Mouse (Mus musculus): ENCODE measurements around the gene Mta1. TPM values are rescaled to one million over a fixed set of nuclear protein-coding genes. Genes with fewer than 3 reads are reported as not detected.

Gene Mta1
- total and polyA plus RNA-seq, 2 experiments from 2014 or later: 13.6 to 59.3 TPM

DNA sequence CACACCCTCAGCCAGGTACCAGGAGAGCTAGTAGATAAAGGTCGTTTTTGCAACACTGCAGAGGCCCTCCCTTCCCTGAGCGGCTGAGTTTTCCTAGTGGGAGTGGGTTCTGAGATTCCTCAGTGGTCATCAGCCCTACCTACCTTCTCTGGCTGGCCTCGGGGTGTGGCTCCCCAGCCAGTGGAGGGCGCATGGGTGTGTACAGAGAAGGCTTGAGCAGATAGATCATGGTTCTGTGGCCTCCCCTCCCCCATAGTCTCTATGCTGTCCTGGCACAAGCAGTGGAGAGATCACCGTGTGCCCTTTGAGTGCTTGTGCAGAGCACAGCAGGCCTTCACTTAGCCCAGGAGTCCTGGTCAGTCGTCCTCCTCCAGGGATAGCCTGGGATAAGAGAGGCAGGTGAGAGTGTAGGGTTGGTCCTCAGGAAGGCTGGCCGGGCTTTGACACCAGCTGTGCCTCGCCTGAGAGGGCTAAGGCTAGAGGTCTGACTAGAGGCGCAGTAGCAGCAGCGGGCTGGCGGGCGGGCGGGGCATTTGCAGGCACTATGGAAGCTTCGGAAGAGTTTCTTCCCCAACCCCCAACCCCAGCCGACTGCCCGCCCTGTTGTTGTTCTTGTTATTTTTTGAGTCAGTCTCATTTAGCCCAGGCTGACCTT is 50.4 kb downstream of the Mta1 start:
- Histone ChIP-seq H3K4me2 (ENCODE audit: low read depth) (no peak overlapping the region), H3K9ac (no peak overlapping the region), H3K9me3 (ENCODE audit: low read length) (no peaks in the 10 kb centered on the region), H3K27ac (ENCODE audit: low read depth, low read length) (no peak overlapping the region), H3K4me3 (ENCODE audit: low read depth, low read length) (no peak overlapping the region), H3K27me3 (ENCODE audit: insufficient read depth, low read length) (no peaks in the 10 kb centered on the region; the same call in 1 of the 2 replicates), H3K36me3 (ENCODE audit: insufficient read depth) (peaks cover 23% of the 10 kb centered on the region), H3K4me1 (ENCODE audit: insufficient read depth) (0 out of 2 replicates have a peak, but pooled peaks cover 6% of the 10 kb centered on the region)
- ATAC-seq: no peak
- no peak for TF ChIP-seq CTCF (IDR thresholded peaks at IDR 0.05; ENCODE audit: low read depth)
- 50% methylated on average over 16 of the region's 16 CpGs for WGBS
- DNase-seq: no peak

DNA sequence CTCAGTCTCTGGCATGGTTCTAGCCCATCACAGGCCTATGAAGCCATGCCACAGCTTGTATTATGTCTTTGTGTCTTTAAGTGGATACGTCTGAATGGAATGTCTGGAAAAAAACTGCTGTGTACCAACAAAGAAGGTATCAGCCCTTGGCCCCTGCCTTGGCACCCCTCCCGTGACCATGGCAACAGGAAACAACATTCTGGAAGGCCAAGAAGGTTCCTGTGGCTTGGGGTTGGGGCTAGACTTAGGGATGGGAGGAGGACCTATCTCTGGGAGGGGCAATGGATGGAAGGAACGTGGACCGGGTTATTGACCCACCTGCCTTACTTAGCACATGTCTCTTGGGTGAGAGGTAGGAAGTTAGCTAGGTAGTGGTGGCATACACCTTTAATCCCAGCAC is 51.3 kb downstream of the Mta1 start:
- Histone ChIP-seq H3K4me3 (ENCODE audit: low read depth, low read length) (no peak overlapping the region), H3K9ac (no peak overlapping the region), H3K4me1 (ENCODE audit: insufficient read depth) (0 out of 2 replicates have a peak, but pooled peaks cover 6% of the 10 kb centered on the region), H3K27ac (ENCODE audit: low read depth, low read length) (no peak overlapping the region), H3K9me3 (ENCODE audit: low read length) (no peaks in the 10 kb centered on the region), H3K36me3 (ENCODE audit: insufficient read depth) (peaks cover 14% of the 10 kb centered on the region), H3K4me2 (ENCODE audit: low read depth) (no peak overlapping the region), H3K27me3 (ENCODE audit: insufficient read depth, low read length) (no peaks in the 10 kb centered on the region; the same call in 1 of the 2 replicates)
- no peak for TF ChIP-seq CTCF (IDR thresholded peaks at IDR 0.05; ENCODE audit: low read depth)
- WGBS: 43% methylated on average over 4 of the region's 4 CpGs
- DNase-seq: no peak
- no peak for ATAC-seq

DNA sequence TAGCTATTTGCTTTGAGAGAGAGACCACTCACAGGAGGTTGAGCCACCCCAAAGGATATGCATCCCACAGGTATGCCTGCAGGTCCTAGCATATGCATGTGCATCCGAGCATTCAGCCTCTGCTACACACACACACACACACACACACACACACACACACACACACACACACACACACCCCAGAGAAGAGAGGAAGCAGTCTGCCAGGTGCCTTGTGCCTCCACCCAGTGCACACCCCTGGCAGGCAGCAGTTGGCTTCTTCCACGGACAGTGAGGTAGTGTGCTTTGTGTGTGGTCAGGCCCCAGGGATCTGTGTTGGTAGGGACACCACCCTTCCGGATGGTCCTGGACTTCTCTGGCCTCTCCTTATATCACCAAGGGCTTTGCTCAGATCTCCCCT is 51.8 kb downstream of the Mta1 start:
- no peak overlapping the region for H3K4me2 ChIP-seq (ENCODE audit: low read depth)
- peaks cover 8% of the 10 kb centered on the region; the same call in 1 of the 2 replicates for H3K4me1 ChIP-seq (ENCODE audit: insufficient read depth)
- ATAC-seq (no peak), DNase-seq (no peak)
- H3K36me3 ChIP-seq (ENCODE audit: insufficient read depth): peaks cover 10% of the 10 kb centered on the region
- H3K27ac ChIP-seq (ENCODE audit: low read depth, low read length): no peak overlapping the region
- H3K27me3 ChIP-seq (ENCODE audit: insufficient read depth, low read length): no peaks in the 10 kb centered on the region; the same call in 1 of the 2 replicates
- no peak overlapping the region for H3K4me3 ChIP-seq (ENCODE audit: low read depth, low read length)
- H3K9ac ChIP-seq: no peak overlapping the region
- no peaks in the 10 kb centered on the region for H3K9me3 ChIP-seq (ENCODE audit: low read length)
- TF ChIP-seq CTCF (IDR thresholded peaks at IDR 0.05; ENCODE audit: low read depth): no peak
- WGBS: 77% methylated on average over 3 of the region's 3 CpGs

DNA sequence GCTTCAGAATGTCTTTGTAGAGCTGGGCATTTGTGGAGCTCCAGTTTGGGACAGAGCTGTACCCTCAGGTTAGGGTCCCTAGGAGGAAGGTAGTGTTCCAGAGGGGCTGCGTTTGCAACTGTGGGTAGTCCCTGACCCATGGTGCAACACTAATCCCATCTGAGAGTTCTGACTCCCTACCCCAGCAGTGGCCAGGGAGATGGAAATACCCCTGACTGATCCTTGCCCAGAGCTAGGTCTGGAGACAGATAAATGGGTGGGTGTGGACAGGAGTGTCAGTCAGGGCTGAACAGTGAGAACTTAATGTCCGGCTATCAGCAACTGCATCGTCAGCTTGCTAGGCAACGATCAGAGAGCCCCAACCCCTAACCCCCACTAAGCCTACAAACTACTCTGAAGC is 52.5 kb downstream of the Mta1 start:
- no peak for DNase-seq
- Histone ChIP-seq H3K27ac (ENCODE audit: low read depth, low read length) (no peak overlapping the region), H3K9ac (no peak overlapping the region), H3K4me2 (ENCODE audit: low read depth) (no peak overlapping the region), H3K27me3 (ENCODE audit: insufficient read depth, low read length) (no peaks in the 10 kb centered on the region; the same call in 1 of the 2 replicates), H3K9me3 (ENCODE audit: low read length) (no peaks in the 10 kb centered on the region), H3K4me1 (ENCODE audit: insufficient read depth) (peaks cover 13% of the 10 kb centered on the region; the same call in 1 of the 2 replicates), H3K36me3 (ENCODE audit: insufficient read depth) (peaks cover 3% of the 10 kb centered on the region; the same call in 1 of the 2 replicates), H3K4me3 (ENCODE audit: low read depth, low read length) (no peak overlapping the region)
- no peak for TF ChIP-seq CTCF (IDR thresholded peaks at IDR 0.05; ENCODE audit: low read depth)
- no peak for ATAC-seq
- 83% methylated on average over 4 of the region's 4 CpGs for WGBS

DNA sequence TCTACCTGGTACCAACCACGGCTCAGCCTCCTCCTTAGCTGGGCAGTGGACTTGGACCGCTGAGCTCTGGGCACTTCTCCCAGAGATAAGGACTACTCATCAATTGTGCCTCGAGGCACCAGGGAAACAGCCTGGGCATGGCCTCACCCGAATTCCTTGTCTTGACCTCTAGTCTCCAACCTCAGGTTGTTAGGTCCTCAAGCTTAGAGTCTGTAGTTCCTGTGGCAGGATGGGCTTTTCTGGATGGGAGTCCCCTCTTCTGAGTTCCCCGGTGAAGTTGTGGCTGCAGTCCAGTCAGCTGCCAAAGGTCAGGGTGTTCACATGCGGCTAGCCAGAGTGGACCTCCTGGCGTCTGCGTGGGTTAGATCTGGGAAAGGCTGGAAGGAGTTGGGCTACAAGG is 53.0 kb downstream of the Mta1 start:
- DNase-seq (no peak), ATAC-seq (no peak)
- H3K9me3 ChIP-seq (ENCODE audit: low read length): no peaks in the 10 kb centered on the region
- no peaks in the 10 kb centered on the region for H3K36me3 ChIP-seq (ENCODE audit: insufficient read depth)
- no peak overlapping the region for H3K9ac ChIP-seq
- no peak overlapping the region for H3K4me3 ChIP-seq (ENCODE audit: low read depth, low read length)
- no peak overlapping the region for H3K27ac ChIP-seq (ENCODE audit: low read depth, low read length)
- 79% methylated on average over 8 of the region's 8 CpGs for WGBS
- H3K4me1 ChIP-seq (ENCODE audit: insufficient read depth): peaks cover 13% of the 10 kb centered on the region; the same call in 1 of the 2 replicates
- TF ChIP-seq CTCF (IDR thresholded peaks at IDR 0.05; ENCODE audit: low read depth): no peak
- H3K4me2 ChIP-seq (ENCODE audit: low read depth): no peak overlapping the region; the same call in 1 of the 2 replicates
- H3K27me3 ChIP-seq (ENCODE audit: insufficient read depth, low read length): no peaks in the 10 kb centered on the region; the same call in 1 of the 2 replicates

DNA sequence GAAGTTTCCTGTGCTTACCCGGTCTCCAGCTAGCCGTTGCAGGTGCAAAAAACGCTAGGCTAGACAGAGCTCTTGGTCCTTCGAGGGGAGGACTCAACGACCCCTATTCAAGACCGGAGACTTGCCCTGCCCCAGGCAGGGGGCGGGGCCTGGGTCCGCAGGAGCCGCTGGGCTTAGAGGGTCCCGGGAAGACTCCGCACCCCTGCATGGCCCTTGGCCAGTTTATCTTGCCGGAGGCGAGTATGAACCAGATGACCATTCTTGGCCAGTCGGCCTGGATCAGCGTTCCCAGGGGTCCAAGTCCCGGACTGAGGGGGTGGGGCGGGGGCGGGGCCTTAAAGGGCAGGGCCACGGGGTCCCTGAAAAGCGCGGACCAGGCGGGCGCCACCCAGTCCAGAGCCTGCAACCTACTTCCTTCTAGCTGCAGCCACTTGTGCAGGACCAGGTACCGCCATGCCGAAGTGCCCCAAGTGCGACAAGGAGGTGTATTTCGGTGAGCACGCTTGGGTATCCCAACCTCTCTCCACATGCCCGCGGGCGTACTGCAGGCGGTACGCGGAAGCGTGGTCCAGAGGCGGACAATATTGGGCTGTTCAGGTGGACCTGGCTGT is 53.7 kb downstream of the Mta1 start:
- DNase-seq (peak; percentile 11), ATAC-seq (no peak)
- Histone ChIP-seq H3K4me2 (ENCODE audit: low read depth) (peak overlapping the region; percentile 62), H3K9me3 (ENCODE audit: low read length) (no peaks in the 10 kb centered on the region), H3K4me1 (ENCODE audit: insufficient read depth) (peaks cover 16% of the 10 kb centered on the region; the same call in 1 of the 2 replicates), H3K36me3 (ENCODE audit: insufficient read depth) (no peaks in the 10 kb centered on the region), H3K9ac (peak overlapping the region; percentile 40), H3K4me3 (ENCODE audit: low read depth, low read length) (peak overlapping the region; percentile 32), H3K27ac (ENCODE audit: low read depth, low read length) (no peak overlapping the region), H3K27me3 (ENCODE audit: insufficient read depth, low read length) (no peaks in the 10 kb centered on the region; the same call in 1 of the 2 replicates)
- WGBS: 2% methylated on average over 36 of the region's 36 CpGs
- TF ChIP-seq CTCF (IDR thresholded peaks at IDR 0.05; ENCODE audit: low read depth): no peak

DNA sequence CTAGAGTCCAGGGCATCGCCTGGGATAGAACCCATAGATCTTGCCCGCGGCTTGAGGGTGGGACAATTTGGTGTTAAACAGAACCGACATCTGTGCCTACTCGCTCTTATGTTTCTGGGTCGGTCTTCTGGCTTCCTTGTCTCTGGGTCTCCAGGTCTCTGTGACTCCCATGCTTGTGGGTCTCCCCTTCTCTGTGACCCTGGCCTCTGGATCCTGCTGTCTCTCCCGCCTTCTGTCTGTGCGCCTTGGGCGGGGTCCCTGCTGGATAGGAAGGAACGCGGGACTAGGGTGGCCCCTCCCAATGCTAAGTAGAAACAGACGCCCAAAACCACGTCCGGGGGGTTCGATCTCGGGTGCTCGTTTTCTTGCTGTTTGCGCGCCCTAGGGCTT is 54.2 kb downstream of the Mta1 start:
- TF ChIP-seq CTCF (IDR thresholded peaks at IDR 0.05; ENCODE audit: low read depth): no peak
- WGBS: 36% methylated on average over 19 of the region's 19 CpGs

More for the DNA sequence above, 54.2 kb downstream of the Mta1 start:
- ATAC-seq: no peak
- Histone ChIP-seq H3K4me1 (ENCODE audit: insufficient read depth) (peaks cover 18% of the 10 kb centered on the region; the same call in 1 of the 2 replicates), H3K27ac (ENCODE audit: low read depth, low read length) (no peak overlapping the region), H3K27me3 (ENCODE audit: insufficient read depth, low read length) (no peaks in the 10 kb centered on the region; the same call in 1 of the 2 replicates), H3K9me3 (ENCODE audit: low read length) (no peaks in the 10 kb centered on the region), H3K9ac (peak overlapping the region; percentile 40; the same call in 1 of the 2 replicates), H3K4me2 (ENCODE audit: low read depth) (peak overlapping the region; percentile 62), H3K36me3 (ENCODE audit: insufficient read depth) (no peaks in the 10 kb centered on the region), H3K4me3 (ENCODE audit: low read depth, low read length) (peak overlapping the region; percentile 32)
- no peak for DNase-seq
